Mouse (Mus musculus): ENCODE measurements around the gene Crtc2. TPM values are rescaled to one million over a fixed set of nuclear protein-coding genes. Genes with fewer than 3 reads are reported as not detected.
"Not testable (repeated sequence)": the region's sequence is repeated elsewhere in the genome, so short reads cannot be mapped to it uniquely, and the experiment has no call there.

The Crtc2 gene
- total RNA-seq, 2 experiments from 2014 or later, result 10.8 to 45.4 TPM

DNA sequence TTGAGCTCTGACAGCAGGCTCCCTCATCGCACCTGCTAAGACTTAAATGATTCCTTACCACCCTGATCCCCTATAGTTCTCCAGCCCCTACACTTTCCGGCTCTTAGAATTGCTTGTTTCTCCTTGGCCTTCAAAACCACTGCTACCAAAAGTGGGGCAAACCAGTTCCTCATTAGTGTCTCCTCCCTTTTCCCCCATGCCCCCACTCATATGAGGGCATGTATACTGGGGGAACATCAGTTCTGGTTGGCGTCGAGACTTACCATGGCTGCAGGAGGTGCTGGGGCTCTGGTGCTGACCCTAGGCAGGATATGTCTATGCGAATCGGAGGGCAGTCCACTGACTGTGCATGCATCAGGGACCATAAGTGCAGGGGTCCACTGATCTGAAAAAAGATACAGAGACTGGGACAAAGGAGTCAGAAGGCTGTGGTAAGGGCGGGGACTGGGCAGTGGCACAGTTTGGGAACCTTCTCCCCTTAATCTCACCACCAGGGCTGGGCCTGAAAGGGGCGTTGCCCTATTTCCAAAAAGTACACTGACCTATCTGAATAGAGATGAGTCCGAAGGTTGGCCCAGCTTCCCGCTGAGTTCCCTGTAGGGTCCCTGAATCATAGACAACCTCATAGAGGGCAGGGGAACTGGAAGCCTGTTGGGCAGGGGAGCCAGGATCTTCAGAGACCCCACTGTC is 12.1 kb upstream of the Crtc2 start:
- ATAC-seq (replicated peaks; ENCODE audit: low FRiP score, low TSS enrichment, poor library complexity, severe bottlenecking), result peak; percentile 48

DNA sequence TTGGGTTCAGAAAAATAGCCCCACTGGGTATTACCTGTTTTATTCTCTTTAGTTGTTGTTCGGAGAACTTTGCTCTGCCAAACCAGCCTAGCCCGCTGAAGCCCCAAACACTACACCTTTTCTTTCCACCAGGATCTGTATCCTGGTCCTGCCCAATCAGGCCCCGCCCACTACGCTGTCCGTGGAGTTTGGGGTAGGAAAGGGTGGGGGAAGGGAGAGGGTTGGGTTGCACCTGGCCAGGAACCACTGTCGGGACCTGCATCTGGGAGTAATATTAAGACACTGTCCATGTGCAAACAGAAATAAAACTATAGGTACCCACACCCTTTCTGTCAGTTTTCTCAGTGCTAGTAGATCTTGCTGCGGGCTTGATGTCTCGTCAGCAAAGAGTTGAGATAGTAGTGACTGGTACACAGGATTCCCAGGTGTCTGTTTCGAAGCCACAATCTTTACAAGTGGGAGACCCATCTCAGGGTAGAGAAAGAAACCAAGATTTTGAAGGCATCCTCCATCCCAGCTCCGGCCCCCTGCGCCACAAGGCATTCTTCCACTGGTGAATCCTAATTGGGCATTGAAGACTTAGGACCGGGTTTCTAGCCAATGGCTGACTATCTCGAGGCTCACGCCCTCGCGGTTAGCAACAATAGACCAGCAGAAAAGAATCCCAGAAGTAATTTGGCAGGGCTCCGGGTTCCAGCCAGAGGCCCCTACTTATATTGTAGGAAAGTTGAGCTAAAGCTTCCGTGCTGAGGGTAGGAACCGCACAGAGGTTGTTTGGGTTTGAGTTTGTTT is 10.8 kb upstream of the Crtc2 start, which contains the start of gene Creb3l4:
TSS of gene Creb3l4 (minus strand) at position 529 of the 792 bp plus-strand sequence.
- no peak for ATAC-seq (replicated peaks; ENCODE audit: low FRiP score, low TSS enrichment, poor library complexity, severe bottlenecking)

- ATAC-seq (replicated peaks; ENCODE audit: low FRiP score, low TSS enrichment, poor library complexity, severe bottlenecking), result no peak
Measured at GRCm38 (mm10) chr3:90245406-90245805, 8.6 kb upstream of the Crtc2 start.

- no peak for ATAC-seq (replicated peaks; ENCODE audit: low FRiP score, low TSS enrichment, poor library complexity, severe bottlenecking)
Measured at GRCm38 (mm10) chr3:90247630-90247959, 6.4 kb upstream of the Crtc2 start.

DNA sequence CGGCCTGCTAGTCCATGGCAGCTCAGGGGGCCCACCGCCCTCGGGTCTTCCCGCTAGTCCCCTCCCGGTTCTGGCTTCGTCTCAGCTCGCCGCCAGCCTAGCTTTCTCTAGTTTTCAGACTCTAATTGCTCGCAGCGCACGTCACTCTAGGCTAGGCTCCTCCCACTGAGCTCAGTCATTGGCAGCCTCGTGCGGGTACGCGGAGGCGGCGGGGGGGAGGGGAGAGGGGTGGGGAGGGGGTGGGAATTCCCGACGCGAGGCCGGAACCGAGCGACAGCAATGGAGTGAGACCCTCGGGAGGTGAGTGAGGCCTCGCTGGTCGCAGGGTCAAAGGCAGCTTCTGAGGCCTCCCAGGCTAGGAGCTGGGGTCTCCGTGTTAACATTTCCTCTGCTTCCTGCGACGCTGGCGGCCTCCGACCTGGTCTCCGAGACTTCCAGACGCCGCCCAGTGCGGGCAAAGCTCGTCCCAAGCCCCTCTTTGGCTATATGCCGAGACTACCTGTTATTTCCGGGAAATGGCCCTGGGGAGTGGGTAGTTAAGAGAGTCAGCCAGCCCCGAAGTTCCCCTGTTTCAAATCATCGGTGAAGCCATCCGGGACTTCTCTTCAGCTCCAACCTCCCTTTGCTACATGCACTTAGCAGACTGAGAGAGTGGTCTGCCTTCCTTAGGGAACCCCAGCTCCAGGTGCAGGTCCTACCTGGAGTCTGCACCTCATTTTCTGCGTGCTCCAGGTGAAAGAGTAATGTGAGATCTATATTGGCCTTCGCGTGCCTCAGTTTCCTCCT is 5.8 kb upstream of the Crtc2 start, which contains the start of gene Slc39a1:
TSS of gene Slc39a1 (plus strand) at position 213 of the 786 bp plus-strand sequence.
- peak; percentile 94 for ATAC-seq (replicated peaks; ENCODE audit: low FRiP score, low TSS enrichment, poor library complexity, severe bottlenecking)

GRCm38 (mm10) chr3:90248746-90249100 is 5.2 kb upstream of the Crtc2 start:
- peak; percentile 41 for ATAC-seq (replicated peaks; ENCODE audit: low FRiP score, low TSS enrichment, poor library complexity, severe bottlenecking)

DNA sequence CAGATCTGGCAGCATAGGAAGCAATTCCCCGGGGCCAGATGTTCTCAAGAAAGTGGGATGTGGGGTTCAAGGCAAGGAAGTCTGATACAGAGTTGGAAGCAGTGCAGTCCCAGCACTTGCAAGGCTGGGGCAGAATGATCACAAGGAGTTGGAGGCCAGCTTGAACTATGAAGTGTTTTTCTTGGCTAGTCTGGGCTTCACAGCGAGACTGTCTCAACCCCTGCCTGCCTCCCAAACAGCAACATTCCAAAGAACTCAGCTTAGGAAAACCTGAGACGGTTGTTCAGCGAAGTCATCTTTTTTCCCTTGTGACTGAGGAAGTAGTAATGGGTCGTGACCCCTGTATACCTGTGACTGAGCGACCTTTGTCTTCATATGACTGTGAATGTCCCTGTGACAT is 3.2 kb upstream of the Crtc2 start:
- ATAC-seq (replicated peaks; ENCODE audit: low FRiP score, low TSS enrichment, poor library complexity, severe bottlenecking), result no peak

DNA sequence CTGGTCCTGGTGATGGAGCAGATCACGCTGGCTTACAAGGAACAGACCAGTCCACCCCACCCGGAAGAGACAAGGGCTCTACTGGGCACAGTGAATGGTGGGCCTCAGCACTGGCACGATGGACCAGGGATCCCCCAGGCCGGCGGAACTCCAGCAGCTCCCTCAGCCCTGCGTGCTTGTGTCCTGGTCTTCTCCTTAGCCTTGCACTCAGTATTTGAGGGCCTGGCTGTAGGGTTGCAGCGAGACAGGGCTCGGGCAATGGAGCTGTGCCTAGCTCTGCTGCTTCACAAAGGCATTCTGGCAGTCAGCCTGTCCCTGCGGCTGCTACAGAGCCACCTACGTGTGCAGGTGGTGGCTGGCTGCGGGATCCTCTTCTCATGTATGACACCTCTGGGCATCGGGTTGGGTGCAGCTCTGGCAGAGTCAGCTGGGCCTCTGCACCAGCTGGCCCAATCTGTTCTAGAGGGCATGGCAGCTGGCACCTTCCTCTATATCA is 2.2 kb upstream of the Crtc2 start:
- not testable (repeated sequence) for ATAC-seq (replicated peaks; ENCODE audit: low FRiP score, low TSS enrichment, poor library complexity, severe bottlenecking)

- not testable (repeated sequence) for ATAC-seq (replicated peaks; ENCODE audit: low FRiP score, low TSS enrichment, poor library complexity, severe bottlenecking)
Measured at GRCm38 (mm10) chr3:90252659-90253058, 1.3 kb upstream of the Crtc2 start.

GRCm38 (mm10) chr3:90253174-90253573 is 789 bp upstream of the Crtc2 start:
- not testable (repeated sequence) for ATAC-seq (replicated peaks; ENCODE audit: low FRiP score, low TSS enrichment, poor library complexity, severe bottlenecking)

GRCm38 (mm10) chr3:90254419-90255193 is 643 bp downstream of the Crtc2 start:
- ATAC-seq (replicated peaks; ENCODE audit: low FRiP score, low TSS enrichment, poor library complexity, severe bottlenecking), result peak; percentile 48

GRCm38 (mm10) chr3:90255194-90255565 is 1.2 kb downstream of the Crtc2 start:
- no peak for ATAC-seq (replicated peaks; ENCODE audit: low FRiP score, low TSS enrichment, poor library complexity, severe bottlenecking)

DNA sequence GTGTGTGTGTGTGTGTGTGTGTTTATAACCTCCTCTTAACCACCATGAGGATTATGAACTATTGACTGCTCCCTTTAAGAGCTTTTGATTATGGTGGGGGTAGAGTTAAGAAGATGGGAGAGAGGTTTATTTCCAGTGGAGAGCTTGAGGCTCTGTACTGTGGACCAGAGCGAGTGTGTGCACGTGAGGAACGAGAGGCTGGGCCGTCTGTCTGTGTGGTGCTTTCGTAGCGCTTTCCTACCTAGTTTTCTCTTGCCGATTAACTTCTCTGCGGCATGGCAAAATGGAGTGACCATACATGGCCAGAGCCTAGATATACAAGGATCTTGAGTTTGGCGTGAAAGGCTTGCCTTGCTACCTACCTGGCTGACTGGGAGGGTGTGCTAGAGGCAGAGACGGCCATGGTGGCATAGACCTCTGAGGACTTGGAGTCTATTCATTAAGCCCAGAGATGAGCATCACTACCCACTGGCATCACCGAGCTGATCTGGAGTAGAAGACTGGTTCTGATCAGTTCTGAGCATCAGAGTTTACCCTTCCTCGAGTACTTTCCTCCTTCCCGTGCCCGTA is 1.9 kb downstream of the Crtc2 start:
- ATAC-seq (replicated peaks; ENCODE audit: low FRiP score, low TSS enrichment, poor library complexity, severe bottlenecking), result no peak

GRCm38 (mm10) chr3:90256731-90257530 is 3.0 kb downstream of the Crtc2 start:
- ATAC-seq (replicated peaks; ENCODE audit: low FRiP score, low TSS enrichment, poor library complexity, severe bottlenecking), result no peak

- no peak for ATAC-seq (replicated peaks; ENCODE audit: low FRiP score, low TSS enrichment, poor library complexity, severe bottlenecking)
Measured at GRCm38 (mm10) chr3:90258521-90258920, 4.6 kb downstream of the Crtc2 start.

DNA sequence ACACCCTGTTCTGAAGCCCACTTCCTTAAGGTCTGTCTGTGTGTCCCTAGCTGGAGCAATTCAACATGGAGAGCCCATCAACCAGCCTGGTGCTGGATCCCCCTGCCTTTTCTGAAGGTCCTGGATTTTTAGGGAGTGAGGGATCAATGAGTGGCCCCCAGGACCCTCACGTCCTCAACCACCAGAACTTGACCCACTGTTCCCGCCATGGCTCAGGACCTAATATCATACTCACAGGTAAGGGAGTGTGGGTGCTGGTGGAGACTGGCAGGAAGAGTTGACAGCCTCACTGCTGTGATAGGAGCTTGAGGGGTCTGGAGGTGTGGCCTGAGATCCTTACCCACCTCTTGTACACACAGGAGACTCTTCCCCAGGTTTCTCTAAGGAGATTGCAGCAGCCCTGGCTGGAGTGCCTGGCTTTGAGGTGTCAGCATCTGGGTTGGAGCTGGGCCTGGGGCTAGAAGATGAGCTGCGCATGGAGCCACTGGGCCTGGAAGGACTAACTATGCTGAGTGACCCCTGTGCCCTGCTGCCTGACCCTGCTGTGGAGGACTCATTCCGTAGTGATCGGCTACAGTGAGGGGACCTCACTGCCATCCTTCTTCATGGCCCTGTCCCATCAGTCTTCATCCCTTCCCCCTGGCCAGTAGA is 9.3 kb downstream of the Crtc2 start:
- no peak for ATAC-seq (replicated peaks; ENCODE audit: low FRiP score, low TSS enrichment, poor library complexity, severe bottlenecking)

- no peak for ATAC-seq (replicated peaks; ENCODE audit: low FRiP score, low TSS enrichment, poor library complexity, severe bottlenecking)
Measured at GRCm38 (mm10) chr3:90264687-90265033, 10.7 kb downstream of the Crtc2 start.
